Mouse (Mus musculus): ENCODE results near the gene Gtf3c5. TPM values are rescaled to one million over a fixed set of nuclear protein-coding genes. Genes with fewer than 3 reads are reported as not detected.

The Gtf3c5 gene
- polyA plus RNA-seq, 1 experiment from 2014 or later: 24.9 TPM

Small RNAs within 50 kb of the gene (microRNA-seq; reads per million reads assigned to microRNA genes)
- not detected for gene Gm22824

Other genes starting within 250 kb of the Gtf3c5 start
- gene Ppp1r26, start 137.0 kb downstream of the Gtf3c5 start, polyA plus RNA-seq (2016; fragmentation: Nextera tagmentation; extraction: Ambion mirVana): 0.37 and 0.42 TPM in 2 replicates
- not detected in 2 replicates for gene 1700007K13Rik, start 117.4 kb downstream of the Gtf3c5 start, polyA plus RNA-seq (2016; fragmentation: Nextera tagmentation; extraction: Ambion mirVana)
- gene Mrps2, start 115.7 kb downstream of the Gtf3c5 start, polyA plus RNA-seq (2016; fragmentation: Nextera tagmentation; extraction: Ambion mirVana): 39.8 and 41.0 TPM in 2 replicates
- 0.37 and 0.39 TPM in 2 replicates for gene Gbgt1, start 86.9 kb downstream of the Gtf3c5 start, polyA plus RNA-seq (2016; fragmentation: Nextera tagmentation; extraction: Ambion mirVana)
- gene Gm10134, start 77.7 kb downstream of the Gtf3c5 start, polyA plus RNA-seq (2016; fragmentation: Nextera tagmentation; extraction: Ambion mirVana): 0.64 and 0.71 TPM in 2 replicates
- 4.3 and 5.5 TPM in 2 replicates for gene Ralgds, start 70.6 kb downstream of the Gtf3c5 start, polyA plus RNA-seq (2016; fragmentation: Nextera tagmentation; extraction: Ambion mirVana)
- not detected in 2 replicates for gene Cel, start 20.3 kb downstream of the Gtf3c5 start, polyA plus RNA-seq (2016; fragmentation: Nextera tagmentation; extraction: Ambion mirVana)
- gene Gfi1b, start 38.2 kb upstream of the Gtf3c5 start, polyA plus RNA-seq (2016; fragmentation: Nextera tagmentation; extraction: Ambion mirVana): 117 and 121 TPM in 2 replicates
- gene Tsc1, start 57.5 kb upstream of the Gtf3c5 start, polyA plus RNA-seq (2016; fragmentation: Nextera tagmentation; extraction: Ambion mirVana): 12.5 and 13.6 TPM in 2 replicates
- gene Spaca9, start 116.0 kb upstream of the Gtf3c5 start, polyA plus RNA-seq (2016; fragmentation: Nextera tagmentation; extraction: Ambion mirVana): 1.9 and 2.6 TPM in 2 replicates
- 0.14 and 0.35 TPM in 2 replicates for gene Ak8, start 116.4 kb upstream of the Gtf3c5 start, polyA plus RNA-seq (2016; fragmentation: Nextera tagmentation; extraction: Ambion mirVana)

All from liver, embryonic 12.5 days (tissue).